Mouse (Mus musculus): ENCODE measurements at regions not wholly inside any gene's neighbourhood (a gene's known extent, or its start where the extent isn't known, plus 50 kb on each side); places are given as distances from the start of the nearest gene placed in this dataset.

DNA sequence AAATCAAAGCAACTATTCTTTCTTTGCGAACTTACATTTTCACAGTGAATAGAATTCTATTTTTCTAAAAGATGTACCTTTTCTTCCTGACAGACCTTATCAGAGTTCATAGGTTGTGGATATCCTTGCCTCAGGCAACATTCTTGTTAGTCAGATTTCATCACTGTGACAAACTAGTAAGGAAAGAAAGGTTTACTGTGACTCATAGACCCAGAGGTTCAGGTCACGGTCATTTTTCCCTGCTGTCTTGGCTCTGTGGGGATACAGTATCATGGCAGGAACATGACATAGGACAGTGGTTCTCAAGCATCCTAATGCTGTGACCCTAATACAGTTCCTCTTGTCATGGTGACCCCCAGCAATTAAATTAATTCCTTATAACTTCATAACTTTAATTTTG, 78.4 kb upstream of the Akt3 start:
- TF ChIP-seq CTCF (IDR thresholded peaks at IDR 0.05; ENCODE audit: control insufficient read depth, insufficient read depth, insufficient replicate concordance, low read depth, low read length) = no peak
- TF ChIP-seq POLR2A (IDR thresholded peaks at IDR 0.05; ENCODE audit: control insufficient read depth, low read depth, low read length) = no peak

All from testis, adult 2 months (tissue).